Mouse (Mus musculus) C3H10T1/2 (cell line): ENCODE measurements around the gene Ccdc167. TPM values are rescaled to one million over a fixed set of nuclear protein-coding genes. Genes with fewer than 3 reads are reported as not detected.

Experiments
- polyA plus RNA-seq, 2 experiments: library from polyadenylated mRNA; unstranded; fragments of >200 nt; fragmentation: generic; extraction: Trizol; gene quantifications; one replicate each; pipeline ENCODE4 v1.2.1; 2012; ENCODE audit warnings: missing spikeins in 2 of 2

Gene Ccdc167
- 10 to 100 TPM; 16.8 to 18.9 TPM for polyA plus RNA-seq

DNA sequence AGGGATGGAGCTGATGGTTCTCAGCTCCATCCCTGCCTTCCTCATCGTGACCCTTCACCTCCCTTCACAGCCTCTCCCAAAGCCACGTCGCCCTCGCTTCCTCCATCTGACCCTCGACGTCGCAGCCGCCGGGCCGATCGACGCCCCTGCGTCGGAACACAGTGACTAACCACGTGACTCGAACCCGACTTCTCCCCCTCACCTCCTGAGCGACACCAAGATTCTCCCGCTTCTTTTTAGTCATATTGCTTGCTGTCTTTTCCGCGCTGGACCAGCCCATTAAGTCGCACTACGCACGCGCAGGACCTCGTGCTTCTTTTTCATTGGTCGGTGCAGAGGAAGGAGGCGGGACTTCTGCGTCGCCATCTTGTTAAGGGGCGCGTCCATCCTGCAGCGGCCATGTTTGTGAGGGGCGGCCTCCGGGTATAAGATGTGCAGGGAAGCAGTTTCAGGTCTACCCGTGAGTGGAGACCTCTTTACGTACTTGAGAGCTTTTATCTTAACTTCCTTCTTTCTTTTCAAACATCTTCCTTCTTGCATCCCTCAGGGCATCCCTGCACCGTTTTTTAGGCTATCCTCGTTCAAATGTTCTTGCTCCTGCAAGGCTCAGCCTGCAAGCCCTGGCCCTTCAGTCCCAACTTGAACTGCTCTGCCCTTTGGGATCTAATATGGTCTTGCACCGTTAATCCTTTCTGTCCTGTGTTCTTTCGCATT is at the start of gene Ccdc167:
Ccdc167 (minus strand) TSS at position 313 of the 714 bp plus-strand sequence.

DNA sequence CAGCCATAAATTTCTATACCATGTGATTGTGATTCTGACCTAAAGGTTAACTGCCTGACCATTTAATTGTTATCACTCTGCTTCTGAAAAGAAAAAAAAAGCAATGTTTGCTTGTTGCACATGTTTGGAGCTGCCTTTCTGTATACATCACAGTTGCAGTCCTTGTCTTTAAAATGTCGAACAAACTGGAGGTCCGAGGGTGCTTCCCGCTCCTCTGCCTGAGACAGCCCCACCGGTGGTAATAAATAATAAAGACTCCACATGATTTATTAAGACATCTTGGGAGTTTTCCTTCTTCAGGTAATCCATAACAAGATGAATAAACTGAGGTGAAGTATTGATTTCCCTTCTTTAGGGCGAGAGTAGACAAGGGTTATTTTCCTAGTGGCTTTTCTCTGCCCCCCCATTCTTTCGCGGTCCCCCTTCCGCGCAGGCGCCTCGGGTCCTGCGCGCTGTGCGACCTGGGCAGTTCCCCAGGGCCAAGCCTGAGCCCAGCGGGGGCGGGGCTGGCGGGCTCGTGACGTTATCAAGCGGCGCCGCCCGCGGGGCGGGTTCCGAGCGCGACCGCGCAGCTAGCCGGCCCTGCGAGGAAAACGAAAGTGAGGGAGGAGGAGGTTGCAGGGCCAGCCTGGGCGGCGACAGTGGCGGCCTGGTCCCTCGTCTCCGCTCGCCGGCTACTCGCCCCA is 56.6 kb downstream of the Ccdc167 start, which contains the start of gene Cmtr1:
Cmtr1 (plus strand) TSS at position 520 of the 686 bp plus-strand sequence.

Other genes with a start within 250 kb of the Ccdc167 start
- 1 to 10 TPM; 2.5 to 4.2 TPM for gene Pim1, start 226.3 kb downstream of the Ccdc167 start, polyA plus RNA-seq
- not detected for gene Gm17657, start 167.4 kb downstream of the Ccdc167 start, polyA plus RNA-seq
- 10 to 100 TPM in 1 of 2 experiments, 1 to 10 TPM in 1; 5.3 to 12.6 TPM for gene Tbc1d22b, start 167.3 kb downstream of the Ccdc167 start, polyA plus RNA-seq
- gene Tmem217, start 164.7 kb downstream of the Ccdc167 start, polyA plus RNA-seq = under 1 TPM in 1 of 2 experiments, not detected in 1; 0.05 TPM
- gene Rnf8, start 102.3 kb downstream of the Ccdc167 start, polyA plus RNA-seq = 10 to 100 TPM; 11.1 to 28.3 TPM
- 1 to 10 TPM in 1 of 2 experiments, under 1 TPM in 1; 0.09 to 1.2 TPM for gene Gm28043, start 102.2 kb downstream of the Ccdc167 start, polyA plus RNA-seq
- 10 to 100 TPM; 33.5 to 53.6 TPM for gene Cmtr1, start 56.4 kb downstream of the Ccdc167 start, polyA plus RNA-seq